Mouse (Mus musculus) thymus, postnatal 25 days (tissue): ENCODE data around the gene Ptx4.

Experiments used
- DNase-seq: peaks from one replicate; pipeline ENCODE4 v3.0.0; 2022

Gene Ptx4

DNA sequence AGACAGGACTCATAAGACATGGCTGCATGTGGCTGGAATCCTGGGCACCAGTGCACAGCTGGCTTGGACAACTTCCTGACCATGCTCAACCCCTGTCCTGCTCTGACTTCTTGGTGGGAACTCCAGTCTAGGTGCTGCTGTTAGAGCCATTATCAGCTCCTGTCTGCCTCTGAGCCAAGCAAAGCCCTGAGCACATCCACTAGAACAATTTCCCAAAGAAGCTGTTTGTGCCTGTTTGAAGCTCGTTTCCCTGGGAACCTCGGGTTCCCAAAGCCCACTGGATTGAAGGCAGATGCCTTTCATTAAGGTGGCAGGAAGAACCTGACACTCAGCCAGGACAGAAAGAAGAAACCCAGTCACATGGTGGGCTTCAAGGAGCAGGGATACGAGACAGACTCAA, at the start of gene Ptx4:
Ptx4 (plus strand) TSS at position 355 of the 400 bp plus-strand sequence.
- DNase-seq = no peak

DNA sequence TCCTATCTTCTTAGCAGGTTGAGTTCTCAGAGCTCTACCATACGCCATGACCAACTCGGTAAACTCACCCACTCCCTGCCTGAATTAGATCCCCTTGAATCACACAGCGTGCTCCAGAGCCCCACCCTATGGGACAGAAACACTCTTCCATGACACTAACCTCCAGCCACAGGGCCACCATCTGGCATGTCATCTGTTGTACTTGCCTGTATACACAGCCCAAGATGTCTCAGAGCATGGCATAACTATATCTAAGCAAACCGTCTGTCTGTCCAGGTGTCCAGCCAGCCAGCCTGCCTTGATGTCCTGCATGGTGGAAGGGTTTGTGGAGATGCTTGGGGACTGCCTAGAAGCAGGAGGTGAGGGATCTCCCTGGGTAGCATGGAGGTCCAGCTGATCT, 43.7 kb upstream of the Ptx4 start:
- no peak for DNase-seq

DNA sequence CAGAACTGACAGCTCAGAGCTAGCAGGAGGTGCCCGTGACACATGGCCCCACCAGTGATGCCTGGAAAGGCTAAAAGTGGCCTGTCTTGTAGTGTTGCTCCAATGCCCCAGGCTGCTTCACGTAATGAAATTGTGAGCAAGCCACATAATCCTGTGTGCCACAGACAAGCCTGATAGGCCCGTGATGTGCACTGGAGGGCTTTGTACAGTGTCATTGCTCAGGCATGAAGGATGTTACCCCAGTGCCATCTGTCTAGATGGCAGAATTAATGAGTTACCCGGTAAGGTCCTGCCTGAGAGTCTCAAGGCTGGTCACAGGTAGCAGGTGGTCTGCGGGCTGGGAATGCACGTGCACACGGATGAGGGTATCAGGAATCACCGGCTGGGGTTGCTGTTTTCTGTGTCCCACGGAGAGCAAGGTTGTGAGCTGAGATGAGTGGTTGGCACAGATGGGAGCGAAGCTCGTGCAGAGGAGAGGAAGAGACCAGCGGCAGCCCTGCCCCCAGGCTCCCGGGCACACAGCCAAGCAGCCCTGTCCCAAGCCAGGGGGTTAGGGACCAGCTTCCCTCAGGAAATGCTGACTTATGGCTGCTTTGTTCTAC, 42.7 kb upstream of the Ptx4 start:
- no peak for DNase-seq

DNA sequence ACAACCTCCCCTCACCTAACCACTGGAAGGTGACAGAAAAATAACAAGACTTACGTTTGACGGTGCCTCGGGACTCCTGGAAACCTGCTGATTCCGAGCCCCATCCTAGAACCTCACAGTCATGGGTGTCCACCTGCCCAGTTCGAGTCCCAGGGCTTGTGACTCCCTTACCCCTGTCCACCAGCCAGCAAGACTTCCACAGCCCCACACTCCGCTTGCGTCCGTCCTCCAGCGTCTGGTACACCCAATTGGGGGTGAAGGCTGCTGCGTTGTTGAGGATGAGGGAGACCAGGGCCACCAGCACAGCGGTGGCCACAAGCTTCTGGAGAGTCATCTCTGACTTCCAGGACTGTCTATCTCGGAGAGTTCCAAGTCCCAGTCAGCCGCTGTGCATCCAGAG, 40.4 kb upstream of the Ptx4 start:
- no peak for DNase-seq

DNA sequence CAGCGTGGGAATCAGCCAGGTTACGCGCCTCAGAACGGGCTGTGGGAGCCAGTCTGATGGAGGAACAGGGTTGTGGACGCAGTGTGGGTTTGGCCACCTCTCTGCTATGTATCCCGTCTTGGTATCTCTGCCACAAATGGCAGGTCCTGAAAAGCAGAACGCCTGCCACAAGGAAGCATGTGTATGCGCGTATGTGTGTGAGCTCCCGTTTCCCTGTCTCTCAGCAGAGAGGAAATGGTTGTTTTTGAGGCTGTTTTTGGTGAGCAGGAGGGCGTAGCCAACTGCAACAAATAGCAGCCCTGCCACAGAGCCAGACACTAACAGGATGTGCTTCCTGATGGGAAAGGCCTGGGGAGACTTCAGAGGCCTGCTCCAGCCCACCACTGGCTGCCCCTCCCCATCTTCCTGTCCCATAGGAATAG, 39.6 kb upstream of the Ptx4 start:
- DNase-seq = no peak

DNA sequence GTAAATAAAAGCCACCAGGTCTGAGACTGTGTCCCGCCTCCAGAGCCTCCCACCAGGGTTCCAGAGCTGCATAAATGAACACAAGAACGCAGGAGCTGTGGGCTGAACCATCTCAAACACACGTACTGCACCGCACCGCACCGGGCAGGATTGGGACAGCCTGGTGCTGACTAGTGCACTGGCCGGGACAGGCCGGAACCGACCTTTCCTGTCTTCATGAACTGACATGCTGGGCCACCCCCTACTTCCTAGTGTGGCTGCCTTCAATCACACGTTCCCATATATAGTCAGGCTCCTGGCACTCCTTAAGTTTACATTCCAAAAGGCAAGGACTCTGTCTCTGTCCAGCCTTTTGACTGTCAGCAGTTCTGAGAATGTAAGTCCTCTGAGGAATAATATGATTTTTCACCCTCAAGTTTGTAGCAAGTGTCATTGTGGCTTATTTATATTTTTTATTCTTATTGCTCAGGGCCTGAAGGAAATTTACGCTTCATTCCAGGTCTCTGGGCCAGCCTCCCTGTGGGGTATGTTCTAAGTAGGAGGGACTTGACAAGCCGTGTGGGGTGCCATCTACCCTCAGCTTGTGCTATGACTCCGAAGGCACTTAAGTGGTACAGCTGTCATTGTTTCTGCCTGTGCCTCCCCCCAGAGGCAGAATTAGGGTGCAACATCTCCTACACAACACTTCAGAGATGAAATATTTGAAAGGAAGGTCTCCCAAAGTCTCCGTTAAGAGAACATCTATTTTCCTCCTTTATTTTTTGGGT, 38.3 kb upstream of the Ptx4 start:
- DNase-seq = no peak

DNA sequence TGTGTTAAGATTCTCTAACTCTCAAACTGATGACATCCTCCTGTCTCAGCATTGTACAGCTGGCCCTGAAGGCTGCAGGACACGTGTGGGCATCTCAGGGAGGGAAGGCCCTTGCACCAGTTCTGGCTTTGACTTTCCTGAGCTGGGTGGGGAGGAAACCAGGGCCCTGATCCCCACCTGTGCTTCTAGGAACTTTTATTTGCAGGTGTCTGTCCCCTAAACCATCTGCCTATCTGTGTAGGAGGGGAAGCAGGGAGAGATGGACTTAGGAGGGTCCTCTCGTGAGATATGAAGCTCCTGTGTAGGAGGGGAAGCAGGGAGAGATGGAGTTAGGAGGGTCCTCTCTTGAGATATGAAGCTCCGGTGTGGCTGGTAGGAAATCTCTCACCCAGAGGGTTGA, 37.7 kb upstream of the Ptx4 start:
- DNase-seq = no peak

DNA sequence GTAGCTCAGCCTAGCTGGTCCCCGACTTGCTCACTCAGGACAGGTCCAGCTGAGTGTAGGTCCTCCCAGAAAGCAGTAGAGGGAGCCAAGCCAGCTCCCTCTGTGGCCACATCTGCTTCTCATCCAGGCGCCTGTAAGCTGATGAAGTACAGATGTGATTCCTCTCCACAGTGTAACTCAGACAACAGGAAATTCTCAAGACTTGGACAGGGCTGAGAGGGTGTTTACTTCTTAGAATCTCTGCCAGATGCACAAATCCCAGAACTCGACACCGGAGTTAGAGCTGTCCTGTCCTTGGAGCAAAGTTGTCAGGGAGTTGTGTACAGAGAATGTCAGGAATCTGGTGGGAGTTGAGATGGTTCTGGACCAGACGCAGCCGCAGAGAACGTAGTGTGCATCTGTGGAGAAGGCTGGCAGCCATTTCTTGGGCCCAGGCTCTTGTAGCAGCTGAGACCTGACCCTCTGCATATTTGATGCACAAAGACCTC, 37.1 kb upstream of the Ptx4 start, which contains the start of gene Tmem204:
Tmem204 (minus strand) TSS at position 148 of the 488 bp plus-strand sequence.
- no peak for DNase-seq

DNA sequence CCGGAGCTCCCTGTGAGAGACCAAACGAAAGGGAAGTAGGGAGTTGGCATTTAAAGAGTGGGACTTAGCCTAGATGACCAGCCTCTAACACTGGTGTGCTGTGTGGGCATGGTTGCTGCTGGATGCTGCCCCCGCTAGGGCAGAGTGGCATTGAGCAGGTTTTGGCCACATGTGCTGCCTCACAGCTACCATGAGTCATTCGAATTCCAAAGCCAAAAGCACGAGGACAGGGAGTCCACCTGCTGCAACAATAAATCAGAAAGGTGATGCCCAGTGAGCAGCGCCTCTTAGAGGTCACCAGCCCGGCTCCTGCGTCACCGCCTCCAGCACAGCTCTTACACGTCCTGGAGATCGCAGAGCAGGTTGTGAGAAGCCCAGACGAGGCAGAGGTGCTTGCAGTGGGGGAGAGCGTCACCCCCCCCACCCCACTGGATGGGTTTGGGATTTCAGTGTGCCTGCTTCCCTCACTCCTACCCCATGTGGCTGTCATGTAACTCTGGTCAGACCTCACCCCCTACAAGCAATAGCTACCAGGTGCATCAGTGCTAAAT, 35.6 kb upstream of the Ptx4 start:
- DNase-seq = no peak

DNA sequence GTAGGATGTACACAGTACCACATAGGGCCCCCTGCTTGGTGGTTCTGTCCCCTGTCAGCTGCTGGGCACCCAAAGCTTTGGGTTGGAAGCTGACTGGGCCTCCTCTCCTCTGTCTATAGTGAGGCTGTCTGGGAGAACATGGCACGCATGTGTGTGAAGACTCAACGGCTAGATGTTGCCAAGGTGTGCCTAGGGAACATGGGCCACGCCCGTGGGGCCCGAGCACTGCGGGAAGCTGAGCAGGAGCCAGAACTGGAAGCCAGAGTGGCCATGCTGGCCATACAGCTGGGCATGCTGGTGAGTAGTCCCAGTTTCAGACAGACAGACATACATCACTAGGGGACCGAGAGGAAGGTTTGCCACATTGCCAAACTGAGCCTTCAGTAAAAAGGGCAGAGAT, 33.8 kb upstream of the Ptx4 start:
- no peak for DNase-seq

DNA sequence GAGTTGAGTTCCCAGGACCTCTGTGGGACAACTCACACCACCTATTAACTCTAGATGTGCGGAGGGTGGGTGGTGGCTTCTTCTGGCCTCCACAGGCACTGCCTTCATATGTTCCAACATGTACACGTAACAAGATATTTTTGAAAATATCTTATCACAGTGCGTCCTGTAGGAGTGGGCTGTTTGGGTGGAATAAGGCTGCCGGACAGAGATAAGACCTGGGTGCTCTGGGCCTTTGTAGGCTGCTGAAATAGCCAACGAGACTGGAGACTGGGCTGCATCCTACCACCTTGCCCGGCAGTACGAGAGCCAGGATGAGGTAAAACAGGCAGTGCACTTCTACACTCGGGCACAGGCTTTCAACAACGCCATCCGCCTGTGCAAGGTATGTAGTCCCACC, 31.4 kb upstream of the Ptx4 start:
- DNase-seq = no peak

DNA sequence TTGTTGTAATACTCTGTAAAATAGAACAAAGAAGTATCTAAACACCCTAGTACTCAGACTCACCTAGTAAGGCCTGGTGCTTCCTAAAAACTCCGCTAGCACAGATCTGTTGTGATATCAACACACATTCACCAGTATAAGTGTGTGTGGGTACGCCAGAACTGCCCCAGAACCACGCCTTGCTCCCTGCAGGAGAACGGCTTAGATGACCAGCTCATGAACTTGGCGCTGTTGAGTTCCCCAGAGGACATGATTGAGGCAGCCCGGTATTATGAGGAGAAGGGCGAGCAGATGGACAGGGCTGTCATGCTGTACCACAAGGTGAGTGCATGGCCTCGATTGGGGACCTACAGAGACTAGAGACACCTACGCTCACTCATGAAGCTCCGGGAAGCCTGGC, 30.1 kb upstream of the Ptx4 start:
- DNase-seq = no peak

DNA sequence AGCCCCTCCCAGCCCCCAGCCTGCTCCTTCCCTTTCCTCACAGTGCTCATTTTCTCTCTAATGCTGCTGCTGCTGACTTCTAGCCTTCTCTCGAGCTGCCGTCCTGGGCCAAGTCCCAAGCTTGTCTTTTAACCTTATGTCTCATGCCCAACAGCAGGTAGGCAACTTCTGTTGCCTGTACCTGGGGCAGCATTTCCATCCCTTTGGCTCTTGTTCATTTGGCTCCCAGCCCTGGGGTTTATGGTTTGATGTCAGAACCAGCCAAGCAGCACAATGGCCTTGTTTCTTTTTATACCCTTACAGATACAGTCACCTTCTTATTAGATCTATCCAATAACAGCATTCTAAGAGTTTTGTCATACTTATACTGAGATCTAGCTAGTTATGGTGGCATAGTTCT, 24.3 kb upstream of the Ptx4 start:
- no peak for DNase-seq

DNA sequence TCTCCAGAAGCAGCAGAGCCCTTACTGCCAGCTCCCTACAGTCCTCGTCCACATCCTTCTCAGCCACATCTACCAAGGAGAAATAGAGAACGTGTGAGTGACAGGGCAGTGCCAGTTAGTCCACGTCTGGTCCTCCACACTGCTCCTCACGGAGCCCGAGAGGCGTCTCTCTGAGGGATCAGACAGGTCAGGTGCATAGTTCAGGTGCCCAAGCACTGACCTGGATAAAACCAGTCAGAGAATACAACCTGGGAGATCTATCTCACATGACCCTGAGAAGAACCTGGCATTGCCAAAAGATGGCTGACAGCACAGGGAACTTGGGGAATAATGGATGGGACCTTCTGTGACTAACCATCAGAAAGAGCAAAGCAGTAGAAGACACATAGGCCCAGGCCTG, 20.5 kb upstream of the Ptx4 start:
- DNase-seq = no peak

DNA sequence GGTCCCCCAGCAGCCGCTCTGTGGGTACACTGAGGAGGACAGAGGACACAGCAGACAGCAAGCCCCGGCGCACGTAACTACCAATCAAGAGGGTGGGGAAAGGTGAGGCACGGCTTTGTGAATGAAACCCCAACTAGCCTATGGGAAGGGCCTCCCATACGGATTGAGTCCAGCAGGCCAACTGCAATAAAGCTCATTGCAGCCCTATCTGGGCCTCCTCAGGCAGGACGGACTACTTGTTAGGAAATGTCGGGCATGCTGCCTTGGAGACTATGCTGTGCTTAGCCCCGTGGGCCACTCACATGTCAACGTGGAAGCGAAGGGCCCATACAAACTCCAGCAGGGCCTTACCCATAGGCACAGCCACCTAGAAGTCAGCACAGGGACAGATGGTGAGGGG, 19.2 kb upstream of the Ptx4 start:
- DNase-seq = no peak

DNA sequence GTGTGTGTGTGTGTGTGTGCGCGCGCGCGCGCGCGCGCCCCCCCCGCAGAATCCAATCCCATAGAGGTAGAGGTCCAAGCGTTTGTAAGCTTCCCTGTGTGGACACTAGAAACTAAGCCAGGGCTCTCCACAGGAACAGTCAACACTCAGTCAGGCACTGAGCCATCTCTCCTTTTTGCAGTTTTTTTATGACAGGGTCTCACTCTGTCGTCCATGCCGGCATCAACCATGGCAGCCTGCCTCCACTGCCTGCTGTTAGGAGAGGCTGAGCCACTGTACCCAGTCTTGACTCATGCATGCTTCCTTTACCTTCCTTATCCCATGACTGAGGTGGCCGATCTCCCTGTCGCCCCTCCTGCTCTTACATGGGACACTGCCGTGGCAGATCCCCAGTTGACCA, 12.8 kb upstream of the Ptx4 start:
- DNase-seq = no peak

DNA sequence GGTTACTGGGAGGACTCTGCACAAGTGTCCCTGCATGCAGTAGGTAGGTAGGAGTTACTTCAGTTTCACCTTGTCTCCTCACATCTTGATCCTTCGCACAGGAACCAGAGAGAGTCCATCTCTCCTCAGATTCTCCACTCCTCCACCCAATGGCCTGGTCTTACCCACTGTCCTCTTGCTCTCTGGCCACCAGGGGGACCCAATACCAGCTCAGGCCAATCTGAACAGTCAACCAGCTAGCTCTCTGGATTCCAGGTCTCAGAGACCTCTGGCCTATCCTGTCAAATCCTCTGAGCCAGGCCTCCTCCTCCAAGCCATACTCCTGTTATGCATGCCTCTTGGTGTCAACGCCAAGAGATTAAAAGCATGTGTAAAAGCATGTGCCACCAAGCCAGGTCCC, 11.0 kb upstream of the Ptx4 start:
- no peak for DNase-seq

DNA sequence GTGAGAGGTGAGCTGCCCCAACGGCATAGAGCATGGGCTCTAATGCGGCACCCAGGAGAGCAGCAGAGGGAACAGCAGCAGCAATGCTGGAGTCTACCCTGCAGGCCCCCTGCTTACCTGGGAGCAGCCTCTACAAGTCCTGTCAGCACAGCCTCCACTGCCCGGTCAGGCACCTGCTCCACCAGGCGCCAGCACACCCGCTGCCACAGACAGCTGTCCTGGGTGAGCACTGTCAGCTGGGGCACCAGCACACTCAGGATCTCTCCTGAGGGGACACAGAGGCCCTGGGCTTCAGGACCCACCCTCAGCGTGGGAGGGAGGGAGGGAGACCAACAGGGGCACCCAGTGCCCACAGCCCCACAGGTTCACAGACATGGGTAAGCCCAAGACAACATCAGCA, 10.0 kb upstream of the Ptx4 start:
- no peak for DNase-seq

DNA sequence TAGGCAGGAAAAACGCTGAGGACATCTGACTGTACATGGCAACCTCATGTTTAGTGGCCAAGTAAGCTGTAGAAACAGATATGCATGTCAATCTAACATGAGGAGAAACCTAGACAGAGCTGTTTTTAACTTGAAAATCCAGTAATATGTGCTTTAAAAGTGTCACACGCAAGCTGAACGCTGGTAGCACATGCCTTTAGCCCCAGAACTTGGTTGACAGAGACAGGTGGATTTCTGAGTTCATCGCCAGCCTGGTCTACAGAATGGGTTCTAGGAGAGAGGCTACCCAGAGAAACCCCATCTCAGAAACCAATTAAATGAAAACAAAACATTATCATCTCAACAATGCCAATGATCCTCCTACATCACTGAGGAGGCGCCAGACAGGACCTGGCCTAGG, 9.3 kb upstream of the Ptx4 start:
- DNase-seq = no peak

DNA sequence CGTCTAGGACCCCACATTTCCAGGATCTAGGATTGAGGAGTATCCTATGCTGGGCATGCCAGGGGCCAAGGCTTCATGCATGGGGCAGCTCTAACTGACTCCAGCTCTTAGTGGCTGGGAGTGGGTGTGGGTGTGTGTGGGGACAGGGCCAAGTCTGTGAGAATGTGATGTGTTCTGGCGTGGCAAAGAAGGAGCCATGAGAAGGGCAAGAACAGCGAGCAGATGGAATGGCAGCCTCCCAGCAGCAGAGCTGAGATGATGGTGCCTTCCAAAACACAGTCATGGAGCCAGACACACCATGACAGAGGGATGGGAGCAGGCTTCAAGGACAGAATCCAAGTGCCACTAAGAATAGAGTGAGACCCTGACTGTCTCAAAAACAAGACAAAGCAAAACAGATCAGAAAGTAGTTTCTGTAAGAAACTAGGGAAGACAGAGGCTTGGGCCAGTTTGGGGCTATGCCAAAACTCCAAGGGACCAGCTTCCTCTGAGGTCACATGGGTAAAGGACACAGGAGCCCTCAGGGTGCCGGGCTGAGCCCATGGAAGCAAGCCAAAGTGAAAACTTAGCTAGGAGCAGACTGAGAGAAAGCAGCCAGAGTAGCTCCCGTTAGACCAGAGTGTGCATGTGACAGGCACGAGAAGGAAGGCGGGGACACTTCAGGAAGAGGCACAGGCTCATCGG, 8.7 kb upstream of the Ptx4 start:
- no peak for DNase-seq

DNA sequence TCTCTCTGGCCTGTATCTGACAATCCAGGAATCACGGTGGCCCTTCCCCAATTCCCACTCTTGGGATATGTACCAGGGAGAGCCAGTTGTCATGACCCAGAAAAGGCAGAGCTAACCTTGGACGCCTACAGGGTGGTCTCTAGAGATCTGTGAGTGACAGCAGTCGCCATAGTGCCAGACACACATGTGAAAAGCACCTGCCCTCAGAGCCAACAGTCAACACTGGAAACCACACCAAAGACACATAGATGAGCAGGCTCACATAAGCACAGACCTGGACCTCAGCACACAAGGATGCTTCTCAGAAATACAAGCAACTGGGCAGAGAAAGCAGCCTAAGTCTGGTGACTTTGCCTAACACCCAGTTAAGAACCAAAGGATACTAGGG, 8.1 kb upstream of the Ptx4 start:
- no peak for DNase-seq

DNA sequence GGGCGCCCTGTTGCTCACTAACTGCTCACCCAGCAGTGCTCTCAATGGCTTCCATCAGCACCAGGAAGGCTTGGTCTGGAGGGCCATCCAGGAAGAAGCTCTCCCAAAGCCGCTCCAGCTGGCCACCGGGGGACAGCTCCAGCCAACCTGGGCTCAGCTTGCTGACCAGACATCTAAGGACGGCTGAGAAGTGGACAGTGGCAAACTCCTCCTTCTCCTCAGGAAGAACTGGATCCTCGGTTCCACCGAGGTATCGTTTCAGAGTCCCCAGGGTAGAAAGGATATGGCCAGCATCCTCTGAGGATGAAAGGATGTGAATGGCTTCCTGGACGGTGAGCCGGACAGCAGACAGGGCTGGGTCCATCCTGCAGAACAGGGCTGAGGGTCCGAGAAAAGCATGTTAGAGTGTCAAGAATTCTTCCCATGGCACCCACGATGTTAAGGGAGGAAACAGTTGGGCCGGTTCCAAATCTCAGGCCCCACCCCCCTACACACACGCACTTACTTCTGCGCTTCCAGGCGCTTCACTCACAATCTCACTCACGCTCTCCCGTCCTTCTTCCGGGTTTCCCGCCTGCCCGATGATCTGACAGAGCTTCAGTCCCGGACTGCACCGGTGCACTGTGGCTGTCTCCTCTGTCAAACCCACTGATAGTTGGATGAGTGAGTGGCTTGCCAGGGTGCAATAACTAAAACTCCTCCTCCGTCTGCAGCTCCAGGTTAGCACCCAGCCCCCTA, 5.5 kb upstream of the Ptx4 start:
- no peak for DNase-seq
